Mouse (Mus musculus) embryonic facial prominence, embryonic 14.5 days (tissue): Measurements from ENCODE around the gene Cblb. TPM values are rescaled to one million over a fixed set of nuclear protein-coding genes. Genes with fewer than 3 reads are reported as not detected.

Experiments
- ATAC-seq: fragments of 200-750 bp; cut with Nextera tagmentation; 2 replicates; pipeline ENCODE4 v1.8.0; 2017; ENCODE audit warnings: low read depth, moderate number of reproducible peaks, moderate TSS enrichment
- DNase-seq: peaks from one replicate; pipeline ENCODE4 v3.0.0-alpha.2; 2015; ENCODE audit warnings: low spot score
- H3K27ac ChIP-seq: fragments of 300-500 bp; sonication (generic); replicated peaks from 2 replicates; pipeline ENCODE4 v1.5.1; 2014; ENCODE audit warnings: low read depth, mild to moderate bottlenecking, low read length, moderate library complexity
- H3K27me3 ChIP-seq: fragments of 300-500 bp; sonication (generic); replicated peaks from 2 replicates; pipeline ENCODE4 v1.6.1; 2014; ENCODE audit warnings: low read length; ENCODE audit not compliant: control insufficient read depth, insufficient read depth
- H3K36me3 ChIP-seq: fragments of 300-500 bp; sonication (generic); 2 replicates; pipeline ENCODE4 v1.6.1; 2014; ENCODE audit warnings: low read length, mixed read lengths; ENCODE audit not compliant: control insufficient read depth, insufficient read depth
- H3K4me1 ChIP-seq: fragments of 300-500 bp; sonication (generic); 2 replicates; pipeline ENCODE4 v1.6.1; 2014; ENCODE audit warnings: antibody characterized with exemption, low read length; ENCODE audit not compliant: control insufficient read depth, insufficient read depth
- H3K4me2 ChIP-seq: fragments of 300-500 bp; sonication (generic); 2 replicates; pipeline ENCODE4 v1.6.1; 2014; ENCODE audit warnings: low read depth, mild to moderate bottlenecking, low read length, moderate library complexity, mixed read lengths
- H3K4me3 ChIP-seq: fragments of 300-500 bp; sonication (generic); 2 replicates; pipeline ENCODE4 v1.5.1; 2014; ENCODE audit warnings: low read depth, mild to moderate bottlenecking, low read length
- H3K9ac ChIP-seq: fragments of 300-500 bp; sonication (generic); 2 replicates; pipeline ENCODE4 v1.6.1; 2014; ENCODE audit warnings: low read depth, mild to moderate bottlenecking, low read length, moderate library complexity, mixed read lengths
- H3K9me3 ChIP-seq: fragments of 300-500 bp; sonication (generic); 2 replicates; pipeline ENCODE4 v1.6.1; 2016; ENCODE audit warnings: low read length; ENCODE audit not compliant: control insufficient read depth
- WGBS: fragments of 180-500 bp; shearing (Covaris S2); extraction: QIAGEN DNeasy Blood & Tissue Kit; methylation state at CpG from one replicate; pipeline ENCODE4 v1.1.7; 2014; 5-methylcytosine and 5-hydroxymethylcytosine counted together
- polyA plus RNA-seq: library from polyadenylated mRNA; unstranded; fragments of >200 nt; fragmentation: Nextera tagmentation; extraction: Ambion mirVana; gene quantifications from 2 replicates; pipeline ENCODE4 v1.2.1, GENCODE M21; 2014

The Cblb gene
- polyA plus RNA-seq, 1 experiment from 2014 or later = 18.6 TPM

DNA sequence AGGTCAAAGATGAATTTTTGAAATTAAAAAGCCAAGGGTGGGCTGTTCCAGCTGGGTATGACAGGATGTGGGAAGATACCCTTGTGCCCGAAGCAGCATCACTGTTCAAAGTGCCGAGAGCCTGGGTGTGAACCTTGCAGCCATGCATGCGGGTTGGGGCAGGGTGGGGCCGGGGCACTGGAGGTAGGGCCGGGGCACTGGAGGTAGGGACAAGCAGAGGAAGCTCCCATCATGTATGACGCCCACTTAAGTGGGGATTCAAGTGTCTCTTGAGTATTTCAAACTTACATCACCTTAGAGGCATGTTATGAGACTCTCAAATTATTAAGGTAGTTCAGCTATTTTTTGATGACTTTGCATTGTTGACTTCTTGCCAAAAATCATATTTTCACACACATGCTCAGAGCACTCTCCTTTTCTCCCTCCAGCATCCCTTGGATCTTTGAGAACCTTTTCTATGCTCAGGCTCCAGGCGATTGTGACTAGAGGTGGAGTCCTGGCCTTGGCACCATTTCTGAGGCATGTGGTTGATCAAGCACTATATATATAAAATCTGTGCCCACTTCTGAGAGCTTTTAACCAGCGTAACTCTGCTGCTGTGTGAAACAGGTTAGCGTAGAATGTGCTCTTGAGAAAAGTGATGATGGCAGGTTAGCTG, 55.9 kb downstream of the Cblb start:
- ATAC-seq = no peak

DNA sequence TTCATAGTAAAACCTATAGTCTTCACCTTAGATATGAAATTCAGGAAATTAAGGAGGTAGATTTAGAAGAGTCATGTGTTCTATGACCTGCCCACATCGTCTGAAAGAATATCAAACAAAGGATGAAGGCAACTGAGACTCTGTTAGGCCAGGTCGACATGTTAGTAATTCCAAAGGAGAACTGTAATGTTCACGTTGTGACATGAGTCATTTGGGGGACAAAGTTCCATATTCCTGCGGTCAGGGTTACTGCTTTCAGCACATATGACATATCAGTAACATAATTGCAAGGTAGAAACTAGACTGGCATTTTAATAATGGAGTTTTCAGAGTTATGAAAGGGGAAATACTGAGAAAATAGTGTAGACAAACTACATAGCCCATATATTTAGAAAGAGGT, 58.3 kb downstream of the Cblb start:
- Histone ChIP-seq H3K36me3 (no peaks in the 10 kb centered on the region), H3K4me2 (no peak overlapping the region), H3K4me1 (peaks cover 4% of the 10 kb centered on the region; the same call in 1 of the 2 replicates), H3K9ac (no peak overlapping the region), H3K27ac (no peak overlapping the region), H3K9me3 (no peaks in the 10 kb centered on the region), H3K27me3 (no peaks in the 10 kb centered on the region), H3K4me3 (no peak overlapping the region)
- WGBS = 83% methylated on average over 4 of the region's 4 CpGs
- no peak for ATAC-seq
- no peak for DNase-seq

More for the DNA sequence above, 55.9 kb downstream of the Cblb start:
- H3K27me3 ChIP-seq = no peaks in the 10 kb centered on the region
- no peak overlapping the region for H3K4me3 ChIP-seq
- no peak overlapping the region for H3K27ac ChIP-seq
- no peaks in the 10 kb centered on the region for H3K4me1 ChIP-seq
- H3K9ac ChIP-seq = no peak overlapping the region
- WGBS = 76% methylated on average over 9 of the region's 9 CpGs
- H3K9me3 ChIP-seq = no peaks in the 10 kb centered on the region
- no peak overlapping the region for H3K4me2 ChIP-seq
- H3K36me3 ChIP-seq = no peaks in the 10 kb centered on the region
- DNase-seq = no peak

DNA sequence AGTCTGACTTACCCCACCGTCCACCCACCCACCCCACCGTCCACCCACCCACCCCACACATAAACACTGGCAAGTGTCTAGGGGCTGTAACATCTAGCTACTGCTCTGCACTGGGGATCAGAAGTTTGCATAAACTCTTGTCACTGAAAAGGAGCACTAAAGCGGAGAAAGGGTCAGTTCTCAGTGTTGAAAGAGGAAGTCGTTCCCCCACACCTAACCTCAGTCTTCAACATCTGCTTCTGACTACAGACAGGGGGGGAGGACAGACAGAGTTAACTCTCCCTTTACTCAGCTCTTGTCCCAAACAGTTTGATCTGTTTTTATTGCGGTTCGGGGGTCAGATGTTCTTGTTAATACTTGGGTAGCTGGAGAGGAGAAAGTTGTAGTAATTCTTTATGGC, 59.9 kb downstream of the Cblb start:
- no peak overlapping the region for H3K4me3 ChIP-seq

DNA sequence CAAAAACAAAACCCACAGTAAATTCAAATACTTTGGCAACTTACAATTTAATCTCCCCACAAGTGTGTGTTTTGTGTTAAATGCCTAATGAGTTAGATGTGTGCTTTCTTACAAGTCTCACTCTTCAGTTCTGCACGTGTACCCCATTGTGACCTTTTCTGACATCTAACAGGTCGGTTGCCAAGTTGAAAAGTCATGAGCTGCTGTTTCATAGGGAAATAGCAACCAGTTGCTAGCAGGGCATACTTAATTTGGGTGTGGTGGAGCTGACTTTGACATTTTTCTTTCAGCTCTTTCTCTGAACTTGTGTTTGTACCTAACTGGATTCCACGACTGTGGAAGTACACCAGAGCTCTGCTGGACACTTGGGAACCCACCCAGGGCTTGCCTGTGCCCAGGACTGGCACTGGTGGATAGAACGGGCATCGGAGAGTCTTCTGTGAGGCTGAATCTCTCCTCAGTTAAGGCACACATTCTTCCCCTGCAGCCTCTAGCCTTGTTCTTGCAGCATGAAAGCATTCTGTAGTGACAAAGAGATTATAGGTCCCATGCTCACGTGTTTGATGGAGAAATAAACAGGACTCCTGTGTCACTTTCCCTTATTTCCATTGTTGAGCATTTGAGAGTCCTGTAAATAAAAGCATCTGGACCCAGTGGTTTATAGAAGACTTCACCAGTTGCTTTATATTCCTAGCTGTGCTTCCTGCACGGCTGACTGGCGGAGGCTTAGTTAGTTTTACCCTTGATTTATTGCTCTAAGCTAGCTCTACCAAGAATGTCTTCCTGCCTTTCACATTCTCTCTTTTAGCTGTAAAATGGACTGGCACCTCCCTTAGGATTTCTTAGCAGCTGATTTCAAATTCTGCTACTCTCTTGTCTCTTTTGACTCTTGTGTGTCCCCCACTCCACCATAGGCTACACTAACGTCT, 62.6 kb downstream of the Cblb start:
- Histone ChIP-seq H3K9ac (no peak overlapping the region), H3K27me3 (no peaks in the 10 kb centered on the region), H3K9me3 (no peaks in the 10 kb centered on the region), H3K27ac (no peak overlapping the region), H3K4me2 (no peak overlapping the region), H3K4me3 (no peak overlapping the region), H3K4me1 (peaks cover 4% of the 10 kb centered on the region; the same call in 1 of the 2 replicates), H3K36me3 (0 out of 2 replicates have a peak, but pooled peaks cover 3% of the 10 kb centered on the region)
- no peak for ATAC-seq
- 72% methylated on average over 9 of the region's 9 CpGs for whole genome bisulfite sequencing
- DNase-seq = no peak

More for the DNA sequence above, 59.9 kb downstream of the Cblb start:
- no peaks in the 10 kb centered on the region for H3K27me3 ChIP-seq
- ATAC-seq (no peak), DNase-seq (no peak)
- WGBS = 58% methylated on average over 6 of the region's 6 CpGs
- H3K9ac ChIP-seq = no peak overlapping the region
- peaks cover 4% of the 10 kb centered on the region; the same call in 1 of the 2 replicates for H3K4me1 ChIP-seq
- H3K36me3 ChIP-seq = no peaks in the 10 kb centered on the region
- no peaks in the 10 kb centered on the region for H3K9me3 ChIP-seq
- no peak overlapping the region for H3K4me2 ChIP-seq
- H3K27ac ChIP-seq = no peak overlapping the region

DNA sequence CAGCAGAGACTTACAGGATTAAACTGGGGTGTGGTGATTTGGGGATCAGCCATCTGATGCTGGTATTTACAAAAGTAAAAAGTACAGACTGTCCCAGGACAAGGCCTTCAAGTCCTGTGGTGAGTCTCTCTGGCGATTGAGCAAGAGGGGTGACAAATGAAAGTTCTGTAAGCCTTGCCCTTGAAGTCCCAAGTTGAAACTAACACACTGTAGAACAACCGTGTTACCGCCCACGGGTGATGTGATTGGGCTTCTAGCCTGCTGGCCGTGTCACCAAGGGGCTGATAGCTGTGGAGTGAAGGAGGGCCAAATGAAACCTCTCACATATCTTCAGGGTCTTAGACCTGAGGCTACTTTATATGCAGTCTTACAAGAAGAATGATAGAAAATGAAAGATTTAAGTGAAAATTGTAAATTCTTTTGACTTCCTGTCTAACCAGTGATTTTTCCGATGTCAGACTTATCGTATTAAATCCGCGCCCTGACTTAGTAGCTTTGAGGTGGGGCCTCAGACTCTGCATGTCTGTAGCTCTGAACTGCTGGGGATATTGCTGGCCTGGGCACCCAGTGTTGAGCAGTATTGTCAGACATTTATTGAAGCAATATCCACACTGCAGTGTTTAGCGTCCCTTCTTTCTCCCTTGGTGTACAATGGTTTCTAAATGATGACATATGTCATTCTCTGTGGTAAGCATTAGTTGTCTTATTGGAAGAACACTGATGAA, 63.9 kb downstream of the Cblb start:
- Histone ChIP-seq H3K27ac (no peak overlapping the region), H3K4me1 (peaks cover 4% of the 10 kb centered on the region; the same call in 1 of the 2 replicates), H3K9ac (no peak overlapping the region), H3K4me2 (no peak overlapping the region), H3K27me3 (no peaks in the 10 kb centered on the region), H3K4me3 (no peak overlapping the region), H3K36me3 (0 out of 2 replicates have a peak, but pooled peaks cover 3% of the 10 kb centered on the region), H3K9me3 (no peaks in the 10 kb centered on the region)
- WGBS = 89% methylated on average over 10 of the region's 10 CpGs
- no peak for ATAC-seq
- DNase-seq = no peak

DNA sequence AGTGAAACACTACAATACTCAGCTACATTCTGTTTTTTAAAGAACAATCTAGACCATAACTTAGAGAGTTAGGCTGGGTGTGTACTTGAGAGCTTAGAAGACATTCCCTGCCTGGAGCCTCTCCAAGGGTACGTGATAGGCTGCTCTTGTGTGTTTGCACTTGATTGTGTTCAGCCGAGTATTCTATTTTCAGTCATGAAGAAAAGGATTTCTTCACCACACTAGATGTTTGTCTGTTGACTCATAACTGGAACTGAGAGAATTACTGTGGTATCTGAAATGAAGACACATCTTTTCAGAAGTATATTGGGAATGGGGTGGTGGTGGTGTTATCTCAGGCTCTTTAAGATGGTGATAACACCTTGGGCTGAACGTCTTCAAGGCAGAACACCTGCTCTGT, 64.6 kb downstream of the Cblb start:
- no peak overlapping the region for H3K27ac ChIP-seq
- no peak for ATAC-seq
- WGBS = 67% methylated on average over 3 of the region's 3 CpGs

DNA sequence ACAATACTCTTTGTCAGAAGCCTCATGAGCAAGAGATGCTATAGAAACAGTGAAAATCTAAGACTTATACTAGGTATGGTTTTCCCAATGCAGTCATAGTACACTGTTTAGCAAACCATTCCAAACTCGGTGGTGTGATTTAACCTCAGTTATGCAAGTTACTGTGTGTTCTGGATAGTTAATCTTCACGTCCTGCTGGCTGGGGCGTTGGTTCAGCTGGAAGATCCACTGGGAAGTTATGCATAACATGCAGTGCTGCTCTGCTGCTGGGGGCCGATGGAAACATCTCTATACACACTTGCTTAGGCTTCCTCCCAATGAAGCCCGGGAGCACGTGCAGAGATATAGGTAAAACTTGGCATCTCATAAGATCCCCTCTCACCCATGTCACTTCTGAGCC, 69.4 kb downstream of the Cblb start:
- H3K9me3 ChIP-seq = no peaks in the 10 kb centered on the region
- WGBS = 71% methylated on average over 6 of the region's 6 CpGs
- H3K4me1 ChIP-seq = peaks cover 8% of the 10 kb centered on the region
- DNase-seq (no peak), ATAC-seq (no peak)
- H3K27ac ChIP-seq = no peak overlapping the region
- H3K4me2 ChIP-seq = no peak overlapping the region
- H3K4me3 ChIP-seq = no peak overlapping the region
- H3K9ac ChIP-seq = no peak overlapping the region
- 0 out of 2 replicates have a peak, but pooled peaks cover 8% of the 10 kb centered on the region for H3K36me3 ChIP-seq
- no peaks in the 10 kb centered on the region for H3K27me3 ChIP-seq

More for the DNA sequence above, 64.6 kb downstream of the Cblb start:
- 0 out of 2 replicates have a peak, but pooled peaks cover 6% of the 10 kb centered on the region for H3K36me3 ChIP-seq
- no peaks in the 10 kb centered on the region for H3K27me3 ChIP-seq
- no peak overlapping the region for H3K9ac ChIP-seq
- H3K4me2 ChIP-seq = no peak overlapping the region
- no peaks in the 10 kb centered on the region for H3K9me3 ChIP-seq
- peak; percentile 39 for DNase-seq
- H3K4me1 ChIP-seq = peaks cover 7% of the 10 kb centered on the region; the same call in 1 of the 2 replicates
- H3K4me3 ChIP-seq = no peak overlapping the region

DNA sequence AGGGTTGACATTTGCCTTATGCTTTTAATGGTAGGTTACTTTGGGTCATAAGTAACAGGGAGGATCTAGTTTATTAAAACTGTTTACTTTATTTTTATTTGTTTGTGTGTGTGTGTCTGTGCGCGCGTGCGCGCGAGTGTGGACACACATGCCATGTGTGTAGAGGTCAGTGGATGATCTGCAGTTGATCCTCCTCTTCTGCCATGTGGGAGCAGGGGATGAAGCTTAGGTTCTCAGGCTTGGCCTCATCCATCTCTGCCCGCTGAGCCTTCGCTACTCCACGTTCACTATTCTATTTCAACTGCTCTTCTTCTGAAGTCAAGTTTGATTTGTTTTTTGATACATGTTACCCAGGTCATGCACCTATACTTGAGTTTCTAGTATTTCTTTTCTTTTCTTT, 73.6 kb downstream of the Cblb start:
- ATAC-seq (no peak), DNase-seq (no peak)
- Histone ChIP-seq H3K36me3 (0 out of 2 replicates have a peak, but pooled peaks cover 5% of the 10 kb centered on the region), H3K27ac (no peak overlapping the region), H3K27me3 (no peaks in the 10 kb centered on the region), H3K4me1 (peaks cover 8% of the 10 kb centered on the region), H3K4me3 (no peak overlapping the region), H3K9me3 (no peaks in the 10 kb centered on the region), H3K9ac (no peak overlapping the region), H3K4me2 (no peak overlapping the region)
- 99% methylated on average over 9 of the region's 9 CpGs for WGBS
